Mouse (Mus musculus): ENCODE results near the gene Majin. TPM values are rescaled to one million over a fixed set of nuclear protein-coding genes. Genes with fewer than 3 reads are reported as not detected.

Gene Majin
- polyA plus RNA-seq, 1 experiment from 2014 or later: not detected

DNA sequence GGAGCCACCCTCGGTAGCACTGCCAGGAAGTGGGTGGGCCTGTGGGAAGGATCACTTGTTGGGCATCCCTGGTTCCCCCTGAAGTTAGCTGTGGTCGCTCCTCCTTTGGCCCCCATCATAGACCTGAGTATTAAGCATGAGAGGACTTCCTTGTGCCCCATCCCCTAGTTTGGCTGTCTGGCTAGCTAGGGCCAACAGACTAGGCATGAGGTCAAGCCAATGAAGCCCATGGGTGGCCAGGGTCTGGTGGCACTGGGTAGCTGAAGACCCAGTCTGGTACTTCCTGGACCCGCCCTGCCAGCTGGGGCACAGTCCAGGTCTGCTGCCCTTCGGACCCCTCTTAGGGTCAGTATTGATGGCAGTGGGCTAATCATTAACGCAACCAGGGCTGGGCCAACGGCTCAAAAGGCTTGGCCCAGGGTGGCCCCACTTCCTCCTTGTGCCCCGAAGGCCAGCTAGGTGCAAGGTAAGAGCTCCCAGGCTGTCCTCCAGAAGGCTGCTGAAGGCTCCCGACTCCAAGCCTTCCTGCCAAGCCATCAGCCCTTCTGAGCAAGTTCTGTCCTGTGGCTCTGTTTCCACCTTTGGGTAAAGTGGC is 78.7 kb downstream of the Majin start:
- no peak for DNase-seq (ENCODE audit: low spot score, missing footprints)
- no peak for ATAC-seq (ENCODE audit: low FRiP score)
- Histone ChIP-seq H3K4me3 (ENCODE audit: low read depth, low read length) (no peak overlapping the region), H3K9me3 (ENCODE audit: control insufficient read depth, low read length) (no peaks in the 10 kb centered on the region; the same call in 1 of the 2 replicates), H3K36me3 (ENCODE audit: control insufficient read depth, insufficient read depth, low read length) (peaks cover 14% of the 10 kb centered on the region; the same call in 1 of the 2 replicates), H3K4me2 (no peak overlapping the region), H3K27me3 (ENCODE audit: control insufficient read depth, insufficient read depth, low read length) (no peaks in the 10 kb centered on the region), H3K4me1 (ENCODE audit: control insufficient read depth, insufficient read depth, low read length) (no peaks in the 10 kb centered on the region), H3K27ac (ENCODE audit: low read depth, low read length) (no peak overlapping the region), H3K9ac (ENCODE audit: low read length) (no peak overlapping the region)
- whole genome bisulfite sequencing: 93% methylated on average over 8 of the region's 8 CpGs

GRCm38 (mm10) chr19:6264200-6264599 is 80.0 kb downstream of the Majin start:
- WGBS: 85% methylated on average over 9 of the region's 9 CpGs
- Histone ChIP-seq H3K36me3 (ENCODE audit: control insufficient read depth, insufficient read depth, low read length) (peaks cover 12% of the 10 kb centered on the region; the same call in 1 of the 2 replicates), H3K4me3 (ENCODE audit: low read depth, low read length) (no peak overlapping the region), H3K4me1 (ENCODE audit: control insufficient read depth, insufficient read depth, low read length) (no peaks in the 10 kb centered on the region), H3K9me3 (ENCODE audit: control insufficient read depth, low read length) (no peaks in the 10 kb centered on the region; the same call in 1 of the 2 replicates), H3K27me3 (ENCODE audit: control insufficient read depth, insufficient read depth, low read length) (no peaks in the 10 kb centered on the region), H3K4me2 (no peak overlapping the region), H3K27ac (ENCODE audit: low read depth, low read length) (no peak overlapping the region), H3K9ac (ENCODE audit: low read length) (no peak overlapping the region)
- DNase-seq (ENCODE audit: low spot score, missing footprints): no peak
- ATAC-seq (ENCODE audit: low FRiP score): no peak

- DNase-seq (ENCODE audit: low spot score, missing footprints): no peak
- Histone ChIP-seq H3K27ac (ENCODE audit: low read depth, low read length) (no peak overlapping the region), H3K4me1 (ENCODE audit: control insufficient read depth, insufficient read depth, low read length) (no peaks in the 10 kb centered on the region), H3K4me2 (no peak overlapping the region), H3K36me3 (ENCODE audit: control insufficient read depth, insufficient read depth, low read length) (peaks cover 10% of the 10 kb centered on the region; the same call in 1 of the 2 replicates), H3K9me3 (ENCODE audit: control insufficient read depth, low read length) (no peaks in the 10 kb centered on the region; the same call in 1 of the 2 replicates), H3K9ac (ENCODE audit: low read length) (no peak overlapping the region), H3K27me3 (ENCODE audit: control insufficient read depth, insufficient read depth, low read length) (no peaks in the 10 kb centered on the region), H3K4me3 (ENCODE audit: low read depth, low read length) (no peak overlapping the region)
- ATAC-seq (ENCODE audit: low FRiP score): no peak
- 86% methylated on average over 8 of the region's 8 CpGs for WGBS
These were observed 80.8 kb downstream of the Majin start for GRCm38 (mm10) chr19:6264945-6265344.

- WGBS: 67% methylated on average over 6 of the region's 6 CpGs
- Histone ChIP-seq H3K27ac (ENCODE audit: low read depth, low read length) (no peak overlapping the region), H3K9me3 (ENCODE audit: control insufficient read depth, low read length) (no peaks in the 10 kb centered on the region; the same call in 1 of the 2 replicates), H3K36me3 (ENCODE audit: control insufficient read depth, insufficient read depth, low read length) (peaks cover 8% of the 10 kb centered on the region; the same call in 1 of the 2 replicates), H3K9ac (ENCODE audit: low read length) (no peak overlapping the region), H3K4me1 (ENCODE audit: control insufficient read depth, insufficient read depth, low read length) (no peaks in the 10 kb centered on the region), H3K27me3 (ENCODE audit: control insufficient read depth, insufficient read depth, low read length) (no peaks in the 10 kb centered on the region), H3K4me3 (ENCODE audit: low read depth, low read length) (no peak overlapping the region), H3K4me2 (no peak overlapping the region)
- no peak for DNase-seq (ENCODE audit: low spot score, missing footprints)
- no peak for ATAC-seq (ENCODE audit: low FRiP score)
These were observed 81.6 kb downstream of the Majin start for GRCm38 (mm10) chr19:6265727-6266182.

DNA sequence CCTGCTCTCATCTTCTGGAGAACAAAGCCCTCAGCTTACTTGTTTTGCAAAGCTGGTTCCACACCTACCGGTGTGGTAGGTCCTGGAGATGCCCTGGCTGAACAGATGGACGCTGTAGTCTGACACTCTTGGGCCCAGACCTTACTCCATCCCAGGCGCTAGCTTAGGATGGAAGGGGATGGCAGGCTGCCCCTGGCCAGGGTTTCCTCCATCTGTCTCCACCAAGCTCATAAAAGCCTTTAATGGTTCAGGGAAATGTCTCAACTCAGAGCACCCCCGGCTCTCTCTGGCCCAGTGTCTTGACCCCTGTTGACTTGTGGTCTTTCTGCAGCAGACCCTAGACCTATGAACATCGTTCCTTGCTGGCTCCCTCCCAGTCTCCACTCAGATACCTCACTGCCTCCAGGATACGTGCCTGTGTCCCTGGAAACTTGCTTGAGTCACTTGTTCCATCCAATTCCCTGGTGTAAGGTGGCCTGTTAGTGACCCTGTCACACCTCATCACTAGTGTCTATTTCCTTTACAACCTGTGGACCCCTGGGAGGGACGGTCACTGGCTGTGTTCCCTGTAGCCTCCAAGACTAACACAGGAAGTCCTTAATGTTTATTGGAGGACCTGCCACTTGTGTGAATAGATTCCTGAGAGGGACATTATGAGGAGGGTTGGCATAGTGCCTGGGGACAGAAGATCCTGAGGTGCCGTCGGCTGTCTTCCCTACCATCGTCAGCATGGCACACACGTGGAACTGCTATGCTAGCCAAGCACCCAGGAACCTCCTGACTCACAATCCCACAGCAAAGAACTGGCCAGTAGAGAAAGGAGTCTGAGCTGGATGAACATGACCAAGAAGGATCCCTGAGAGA is 83.3 kb downstream of the Majin start:
- no peak for ATAC-seq (ENCODE audit: low FRiP score)
- no peaks in the 10 kb centered on the region for H3K9me3 ChIP-seq (ENCODE audit: control insufficient read depth, low read length)
- no peaks in the 10 kb centered on the region for H3K4me1 ChIP-seq (ENCODE audit: control insufficient read depth, insufficient read depth, low read length)
- WGBS: 81% methylated on average over 11 of the region's 11 CpGs
- H3K4me3 ChIP-seq (ENCODE audit: low read depth, low read length): no peak overlapping the region
- DNase-seq (ENCODE audit: low spot score, missing footprints): no peak
- H3K27me3 ChIP-seq (ENCODE audit: control insufficient read depth, insufficient read depth, low read length): no peaks in the 10 kb centered on the region
- H3K9ac ChIP-seq (ENCODE audit: low read length): no peak overlapping the region
- no peak overlapping the region for H3K27ac ChIP-seq (ENCODE audit: low read depth, low read length)
- no peaks in the 10 kb centered on the region for H3K36me3 ChIP-seq (ENCODE audit: control insufficient read depth, insufficient read depth, low read length)
- no peak overlapping the region for H3K4me2 ChIP-seq

DNA sequence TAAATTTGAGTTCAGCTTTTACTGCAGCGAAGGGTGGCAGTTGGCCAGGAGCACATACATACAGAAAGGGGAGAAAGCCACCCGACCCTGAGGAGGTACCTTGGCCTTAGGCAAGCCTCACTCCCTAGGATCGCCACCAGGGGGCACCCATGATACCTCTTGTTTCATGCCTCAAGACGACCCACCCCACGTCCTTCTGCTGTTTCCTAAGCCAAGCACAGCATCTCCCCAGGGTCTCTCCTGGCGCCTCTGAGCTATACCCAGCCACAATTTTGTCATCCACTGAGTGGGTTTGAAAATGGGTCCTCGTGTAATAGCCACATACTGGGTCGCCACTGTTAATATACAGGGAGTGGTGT is 84.0 kb downstream of the Majin start:
- Histone ChIP-seq H3K4me1 (ENCODE audit: control insufficient read depth, insufficient read depth, low read length) (no peaks in the 10 kb centered on the region), H3K4me2 (no peak overlapping the region), H3K9ac (ENCODE audit: low read length) (no peak overlapping the region), H3K4me3 (ENCODE audit: low read depth, low read length) (no peak overlapping the region), H3K36me3 (ENCODE audit: control insufficient read depth, insufficient read depth, low read length) (no peaks in the 10 kb centered on the region), H3K9me3 (ENCODE audit: control insufficient read depth, low read length) (no peaks in the 10 kb centered on the region), H3K27ac (ENCODE audit: low read depth, low read length) (no peak overlapping the region), H3K27me3 (ENCODE audit: control insufficient read depth, insufficient read depth, low read length) (no peaks in the 10 kb centered on the region)
- DNase-seq (ENCODE audit: low spot score, missing footprints) (peak; percentile 97), ATAC-seq (ENCODE audit: low FRiP score) (peak; percentile 67)
- WGBS: 19% methylated on average over 8 of the region's 8 CpGs

DNA sequence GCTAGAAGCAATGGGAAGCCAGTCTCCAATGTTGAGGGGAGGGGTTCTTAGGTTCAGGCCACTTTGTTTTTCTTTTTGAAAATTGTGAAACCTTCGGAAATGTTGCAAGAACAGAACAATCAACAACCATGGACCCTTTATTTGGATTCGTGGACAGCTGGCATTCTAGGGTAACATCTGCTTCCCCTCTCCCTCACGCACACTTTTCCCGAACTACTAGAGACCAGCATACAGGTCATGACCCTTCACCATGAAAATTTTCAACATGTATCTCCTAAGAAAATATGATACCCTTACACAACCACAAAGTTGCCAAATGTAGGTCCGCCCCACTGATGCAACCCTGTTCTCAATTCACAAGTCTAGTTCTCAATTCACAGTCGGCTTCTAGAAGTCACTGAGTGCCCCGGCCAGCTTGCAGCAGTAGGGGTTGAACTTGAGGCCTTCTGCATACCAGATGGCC is 84.5 kb downstream of the Majin start:
- no peaks in the 10 kb centered on the region for H3K9me3 ChIP-seq (ENCODE audit: control insufficient read depth, low read length)
- H3K27ac ChIP-seq (ENCODE audit: low read depth, low read length): no peak overlapping the region
- ATAC-seq (ENCODE audit: low FRiP score) (no peak), DNase-seq (ENCODE audit: low spot score, missing footprints) (no peak)
- H3K27me3 ChIP-seq (ENCODE audit: control insufficient read depth, insufficient read depth, low read length): no peaks in the 10 kb centered on the region
- no peak overlapping the region for H3K9ac ChIP-seq (ENCODE audit: low read length)
- H3K4me2 ChIP-seq: no peak overlapping the region
- 80% methylated on average over 7 of the region's 7 CpGs for WGBS
- no peak overlapping the region for H3K4me3 ChIP-seq (ENCODE audit: low read depth, low read length)
- H3K4me1 ChIP-seq (ENCODE audit: control insufficient read depth, insufficient read depth, low read length): no peaks in the 10 kb centered on the region
- H3K36me3 ChIP-seq (ENCODE audit: control insufficient read depth, insufficient read depth, low read length): no peaks in the 10 kb centered on the region

DNA sequence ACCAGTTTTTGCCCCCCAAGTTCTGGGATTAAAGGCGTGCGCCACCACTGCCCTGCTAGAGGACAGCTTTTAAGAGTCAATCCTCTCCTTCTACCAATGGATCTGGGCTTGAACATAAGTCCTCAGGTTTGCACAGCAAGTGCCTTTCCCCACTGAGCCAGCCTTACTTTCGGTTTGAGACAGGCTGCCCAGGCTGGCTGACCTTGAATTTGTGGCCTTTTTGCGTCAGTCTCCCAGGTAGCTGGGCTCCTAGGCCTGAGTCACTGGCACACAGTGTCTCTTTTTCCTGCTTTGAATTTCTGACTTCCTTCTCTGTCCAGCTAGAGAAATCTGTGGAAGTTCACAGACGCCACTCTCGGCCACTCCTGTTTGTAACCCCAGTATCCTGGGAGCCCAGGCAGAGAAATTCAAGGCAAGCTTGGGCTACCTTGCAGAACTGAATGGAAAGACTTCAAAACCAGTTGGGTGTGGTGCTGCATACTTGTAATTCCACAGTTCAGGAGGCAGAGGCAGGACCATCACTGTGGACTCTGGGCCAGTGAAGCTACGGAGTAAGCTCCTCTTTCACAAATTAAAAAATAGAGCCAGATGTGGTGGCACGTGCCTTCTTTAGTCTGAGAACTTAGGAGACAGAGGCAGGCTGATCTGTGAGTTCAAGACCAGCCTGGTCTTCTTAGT is 85.7 kb downstream of the Majin start:
- Histone ChIP-seq H3K4me2 (no peak overlapping the region), H3K4me1 (ENCODE audit: control insufficient read depth, insufficient read depth, low read length) (no peaks in the 10 kb centered on the region), H3K27ac (ENCODE audit: low read depth, low read length) (no peak overlapping the region), H3K9me3 (ENCODE audit: control insufficient read depth, low read length) (no peaks in the 10 kb centered on the region), H3K36me3 (ENCODE audit: control insufficient read depth, insufficient read depth, low read length) (no peaks in the 10 kb centered on the region), H3K27me3 (ENCODE audit: control insufficient read depth, insufficient read depth, low read length) (no peaks in the 10 kb centered on the region), H3K4me3 (ENCODE audit: low read depth, low read length) (no peak overlapping the region), H3K9ac (ENCODE audit: low read length) (no peak overlapping the region)
- ATAC-seq (ENCODE audit: low FRiP score): no peak
- no peak for DNase-seq (ENCODE audit: low spot score, missing footprints)
- WGBS: 82% methylated on average over 8 of the region's 8 CpGs

DNA sequence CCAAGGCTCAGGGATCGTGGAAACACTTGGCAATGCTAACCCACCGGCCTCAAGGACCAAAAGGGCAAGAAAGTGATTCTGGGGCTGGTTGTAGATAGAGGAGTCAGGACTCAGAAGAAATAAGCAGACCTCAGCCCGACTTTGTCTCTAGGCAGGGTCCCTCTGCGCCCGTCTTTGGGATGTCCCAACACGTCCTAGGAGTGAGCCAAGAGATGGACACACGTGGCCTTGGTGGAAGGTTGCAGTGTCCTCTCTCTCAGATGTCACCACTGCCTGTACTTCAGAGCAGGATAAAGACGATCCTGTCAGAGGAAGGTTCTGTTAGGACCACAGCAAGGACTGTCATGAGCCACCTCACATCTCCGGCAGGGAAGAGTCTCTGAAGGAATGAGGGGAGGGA is 86.5 kb downstream of the Majin start:
- DNase-seq (ENCODE audit: low spot score, missing footprints): no peak
- no peak overlapping the region for H3K9ac ChIP-seq (ENCODE audit: low read length)
- H3K4me3 ChIP-seq (ENCODE audit: low read depth, low read length): no peak overlapping the region
- H3K4me1 ChIP-seq (ENCODE audit: control insufficient read depth, insufficient read depth, low read length): peaks cover 2% of the 10 kb centered on the region
- H3K36me3 ChIP-seq (ENCODE audit: control insufficient read depth, insufficient read depth, low read length): no peaks in the 10 kb centered on the region
- no peak overlapping the region for H3K27ac ChIP-seq (ENCODE audit: low read depth, low read length)
- no peak overlapping the region for H3K4me2 ChIP-seq
- H3K9me3 ChIP-seq (ENCODE audit: control insufficient read depth, low read length): no peaks in the 10 kb centered on the region
- no peaks in the 10 kb centered on the region for H3K27me3 ChIP-seq (ENCODE audit: control insufficient read depth, insufficient read depth, low read length)
- 62% methylated on average over 9 of the region's 9 CpGs for WGBS
- no peak for ATAC-seq (ENCODE audit: low FRiP score)
